Mouse (Mus musculus) stomach, postnatal 0 days (tissue): ENCODE measurements around the gene Vegfa.

Experiments
- CTCF ChIP-seq: IDR thresholded peaks from 2 replicates; pipeline ENCODE4 v1.5.1; 2016; ENCODE audit warnings: antibody characterized with exemption, low read depth, mild to moderate bottlenecking, moderate library complexity
- EP300 ChIP-seq: optimal IDR thresholded peaks from 2 replicates; pipeline ENCODE3; 2016; ENCODE audit warnings: antibody characterized with exemption

- TF ChIP-seq CTCF = no peak
- no peak for TF ChIP-seq EP300
Measured at GRCm38 (mm10) chr17:46033607-46034006, 1.4 kb upstream of the Vegfa start.
